Mouse (Mus musculus): ENCODE results near the gene Vrk1.

Vrk1 gene

DNA sequence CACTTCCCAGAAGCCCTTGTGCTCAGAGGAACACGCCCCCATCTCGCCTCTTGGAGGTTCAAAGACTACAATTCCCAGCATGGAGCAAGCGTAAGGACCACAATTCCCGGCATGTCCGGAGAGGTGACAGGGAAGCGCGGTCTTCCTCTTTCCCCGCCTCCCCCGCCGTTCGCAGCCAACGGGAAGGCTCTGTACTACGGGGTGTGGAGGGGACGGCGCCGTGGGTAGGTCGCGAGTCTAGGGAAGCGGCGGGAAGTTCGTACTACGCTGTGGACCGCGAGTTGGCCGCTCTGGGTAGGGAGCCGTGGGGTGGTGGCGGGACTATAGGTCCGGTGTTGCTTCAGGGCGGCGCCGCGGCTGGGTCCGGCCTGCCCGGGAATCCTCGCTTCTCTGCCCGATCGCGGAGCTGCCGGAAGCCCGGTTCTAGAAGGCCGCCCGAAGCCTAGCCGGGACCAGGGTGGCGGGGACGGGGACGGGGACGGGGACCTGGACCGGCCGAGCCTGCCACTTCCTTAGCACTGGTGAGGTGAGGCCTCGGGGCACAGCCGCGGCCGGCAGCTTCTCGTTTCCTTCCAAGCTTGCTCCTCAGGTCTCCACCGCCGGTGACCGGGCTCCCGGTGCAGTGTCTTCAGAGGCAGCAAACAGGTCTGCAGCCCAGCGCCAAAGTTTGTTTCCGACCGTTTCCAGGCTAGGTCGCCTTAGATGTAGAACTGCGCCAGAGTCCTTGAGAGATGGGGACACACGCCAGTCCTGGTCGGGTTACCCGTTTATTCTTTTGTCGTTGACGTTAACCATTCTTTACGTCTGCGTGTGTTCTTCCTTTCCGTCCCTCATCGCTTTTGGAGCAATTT, at the start of gene Vrk1:
Gene Vrk1 (plus strand): TSS at position 164 of the 851 bp plus-strand sequence.
- DNase-seq (ENCODE audit: low read depth, low spot score): peak; percentile 93

DNA sequence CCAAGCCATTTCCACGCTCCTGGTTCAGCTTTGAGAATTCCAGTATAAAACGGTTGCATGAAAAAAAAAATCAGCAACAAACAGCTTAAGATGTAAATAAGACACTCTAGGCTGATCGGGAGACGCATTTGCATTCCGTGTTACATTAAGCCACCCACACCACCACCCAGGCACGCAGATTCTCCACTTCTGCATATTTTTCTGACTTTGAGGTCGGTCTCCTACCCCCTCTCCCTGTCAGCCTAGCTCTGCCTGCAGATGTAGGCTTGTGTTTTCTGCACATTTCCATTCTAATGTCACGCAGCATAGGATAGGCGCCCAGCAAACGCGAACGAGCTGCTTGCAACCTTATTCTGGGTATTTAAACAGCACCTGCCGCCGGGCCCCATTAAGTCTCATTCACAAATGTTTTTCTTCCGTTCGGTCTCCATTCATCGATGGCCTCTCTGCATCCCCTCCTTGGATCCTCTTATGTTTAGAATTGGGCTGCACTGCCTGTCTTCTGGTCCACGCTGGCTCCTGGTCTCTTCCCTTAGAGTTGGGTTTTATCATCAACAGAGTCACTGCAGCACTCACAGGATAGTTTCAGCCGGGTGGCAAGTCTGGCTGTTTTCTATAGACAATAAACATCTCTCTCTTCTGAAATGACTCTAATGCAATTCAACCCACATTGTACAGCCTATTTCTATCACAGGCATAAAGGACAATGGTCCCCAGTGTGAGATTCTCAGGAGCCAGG, 49.3 kb upstream of the Vrk1 start:
- DNase-seq (ENCODE audit: low read depth, low spot score): no peak

DNA sequence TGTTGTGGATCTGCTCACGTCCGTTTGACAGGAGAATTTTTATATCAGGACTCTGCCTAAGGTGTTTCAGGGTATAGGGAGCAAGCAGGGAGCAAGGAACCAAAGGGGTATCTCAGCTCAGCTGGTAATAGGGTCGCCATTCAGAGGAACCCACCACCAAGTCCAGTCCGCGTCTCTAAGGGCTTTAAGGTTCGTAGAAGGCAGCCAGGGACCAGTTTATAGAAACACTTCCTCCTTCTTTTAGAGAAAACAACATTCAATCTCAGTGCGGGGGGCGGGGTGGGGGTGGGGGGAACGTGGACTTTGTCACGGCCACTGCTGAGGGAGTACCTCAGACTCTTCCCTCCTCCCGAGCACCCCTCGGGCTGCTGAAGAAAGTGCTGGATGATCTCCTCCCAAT, 48.4 kb upstream of the Vrk1 start:
- no peak for DNase-seq (ENCODE audit: low read depth, low spot score)

DNA sequence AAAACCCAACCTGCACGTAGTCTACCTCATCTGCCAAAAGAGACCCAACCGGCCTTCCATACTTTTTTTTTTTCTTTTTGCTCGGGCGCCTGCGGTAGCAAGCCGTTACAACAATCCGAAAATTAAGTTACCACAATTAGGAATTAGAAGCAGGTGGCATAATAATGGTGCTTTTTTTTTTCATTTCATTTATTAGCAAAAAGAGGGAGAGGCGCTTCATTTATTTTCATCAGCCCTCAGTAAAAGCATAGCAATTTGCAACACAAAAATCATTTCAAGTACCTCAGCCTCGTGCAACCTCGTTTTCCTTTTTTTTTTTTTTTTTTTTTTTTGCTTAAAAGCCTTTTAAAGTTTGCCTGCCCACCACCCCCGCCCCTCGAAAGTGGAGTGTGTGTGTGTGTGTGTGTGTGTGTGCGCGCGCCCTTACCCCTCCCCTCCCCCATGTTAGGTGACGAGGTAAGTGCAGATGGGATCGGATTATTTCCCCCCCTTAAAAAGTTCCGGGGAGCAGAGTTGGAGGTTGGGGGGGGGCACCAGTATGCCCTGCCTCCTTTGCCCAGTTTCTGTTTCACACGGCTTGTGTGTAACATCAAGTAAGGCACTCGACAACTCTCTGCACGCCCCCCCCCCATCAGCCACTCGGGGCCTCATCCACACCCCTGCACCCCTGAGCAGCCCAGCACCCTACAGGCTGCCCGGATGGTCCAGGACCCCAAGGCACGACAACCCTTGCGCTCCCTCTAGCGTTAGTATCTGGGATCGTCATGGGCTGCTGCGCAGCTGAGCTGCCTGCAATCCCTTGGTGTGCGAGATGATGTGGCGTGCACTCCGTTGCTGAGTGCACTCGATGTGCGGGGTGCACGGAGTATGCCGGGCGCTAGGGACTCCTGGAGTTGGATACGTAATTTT, 47.7 kb upstream of the Vrk1 start:
- DNase-seq (ENCODE audit: low read depth, low spot score): peak; percentile 81

DNA sequence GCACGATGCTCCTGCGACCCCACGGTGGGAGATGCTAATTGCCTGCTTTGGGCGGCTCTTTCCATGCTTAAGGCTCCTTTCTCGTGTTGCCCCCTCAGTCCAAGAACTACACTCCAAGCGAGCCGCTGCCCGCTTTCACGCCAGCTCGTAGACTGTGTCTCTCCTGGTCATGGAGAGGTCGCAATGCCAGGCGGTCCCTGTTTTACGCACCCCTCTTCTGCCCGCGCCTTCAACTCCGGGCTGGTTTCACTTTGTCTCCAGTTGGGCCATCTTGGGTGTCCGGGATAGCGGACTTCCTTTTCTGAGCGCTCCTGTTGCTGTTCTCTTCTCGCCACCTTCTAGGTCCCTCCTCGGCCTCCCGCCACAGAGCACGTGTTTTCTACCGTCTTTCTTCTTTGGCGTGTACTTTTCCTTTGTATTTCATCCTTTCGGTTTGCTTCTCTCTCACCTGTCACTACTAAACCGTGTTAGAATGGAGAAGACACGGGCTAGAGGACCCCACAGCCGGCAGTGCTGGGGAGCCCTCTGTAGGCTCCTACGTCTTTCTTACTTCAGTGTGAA, 46.9 kb upstream of the Vrk1 start:
- no peak for DNase-seq (ENCODE audit: low read depth, low spot score)

DNA sequence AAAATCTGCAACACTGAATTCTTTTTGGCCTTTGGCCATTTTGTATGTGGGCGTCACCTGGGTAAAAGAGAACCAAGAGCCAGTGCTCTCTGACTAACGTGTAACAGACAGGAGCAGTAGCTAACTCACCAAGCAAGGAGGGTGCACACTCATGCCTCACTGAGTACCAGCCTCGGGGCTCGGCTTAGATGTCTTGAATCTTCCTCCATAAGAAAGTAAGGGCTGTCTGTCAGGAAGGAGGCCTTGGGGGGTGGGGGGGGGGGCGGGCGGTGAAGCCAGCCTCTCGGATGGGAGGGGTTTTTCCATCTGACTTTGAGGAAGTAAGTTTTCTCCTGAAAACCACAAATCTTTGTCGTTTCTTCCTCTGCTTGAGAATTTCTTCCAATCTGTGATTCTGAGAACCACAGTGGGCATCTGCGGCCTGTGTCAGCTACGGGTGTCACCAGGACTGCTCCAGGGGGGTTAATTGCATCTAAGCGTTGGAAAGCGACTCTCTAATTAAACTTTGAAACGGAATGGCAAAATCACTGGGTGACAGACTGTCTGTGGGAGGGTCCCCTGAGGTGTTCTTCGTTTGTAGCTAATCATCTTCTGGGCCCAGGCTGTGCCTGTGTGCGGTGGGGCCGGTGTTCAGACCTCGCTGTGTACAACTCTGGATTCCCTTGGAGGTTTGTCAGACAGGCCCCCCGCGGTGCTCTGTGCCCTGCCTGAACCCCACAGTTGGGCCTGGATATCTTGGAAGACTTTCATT, 43.0 kb upstream of the Vrk1 start:
- no peak for DNase-seq (ENCODE audit: low read depth, low spot score)

DNA sequence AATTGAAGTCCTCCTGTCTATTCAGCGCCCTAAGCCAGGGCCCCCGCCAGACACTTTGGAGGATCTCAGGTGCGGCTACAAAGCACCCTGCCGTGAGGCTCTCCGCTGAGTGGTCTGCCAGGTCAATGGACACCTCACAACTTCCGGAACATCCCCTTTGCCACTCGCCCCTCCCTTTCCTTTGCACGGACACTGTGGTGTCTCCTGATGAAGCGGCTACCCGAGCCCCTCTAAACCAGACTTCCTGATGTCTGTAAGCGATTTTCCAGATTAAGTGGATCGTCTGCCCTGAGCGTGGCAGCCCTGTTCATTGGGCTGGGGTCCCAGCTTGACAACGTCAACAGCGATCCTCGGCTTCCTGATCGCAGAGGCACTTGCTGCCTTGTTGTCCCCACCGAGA, 42.2 kb upstream of the Vrk1 start:
- DNase-seq (ENCODE audit: low read depth, low spot score): no peak

DNA sequence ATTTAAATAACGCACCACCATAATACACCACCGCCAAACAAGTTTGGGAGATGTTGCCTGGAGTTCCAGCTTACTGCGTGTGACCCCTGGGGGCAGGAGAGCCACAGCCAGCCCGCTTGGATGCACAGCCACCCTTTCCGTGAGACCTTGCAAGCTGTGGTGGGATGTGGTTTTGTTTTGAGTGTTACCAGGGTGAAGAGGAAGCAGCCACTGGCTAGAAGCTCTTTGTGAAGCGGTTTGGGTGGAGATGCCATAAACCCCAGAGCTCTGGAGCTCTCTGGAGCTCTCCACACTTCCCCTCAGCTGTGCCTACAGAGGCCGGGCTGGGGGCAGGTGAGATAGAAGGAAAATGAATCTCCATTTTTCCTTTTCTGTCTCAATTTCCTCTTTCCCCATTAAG, 38.8 kb upstream of the Vrk1 start:
- no peak for DNase-seq (ENCODE audit: low read depth, low spot score)

DNA sequence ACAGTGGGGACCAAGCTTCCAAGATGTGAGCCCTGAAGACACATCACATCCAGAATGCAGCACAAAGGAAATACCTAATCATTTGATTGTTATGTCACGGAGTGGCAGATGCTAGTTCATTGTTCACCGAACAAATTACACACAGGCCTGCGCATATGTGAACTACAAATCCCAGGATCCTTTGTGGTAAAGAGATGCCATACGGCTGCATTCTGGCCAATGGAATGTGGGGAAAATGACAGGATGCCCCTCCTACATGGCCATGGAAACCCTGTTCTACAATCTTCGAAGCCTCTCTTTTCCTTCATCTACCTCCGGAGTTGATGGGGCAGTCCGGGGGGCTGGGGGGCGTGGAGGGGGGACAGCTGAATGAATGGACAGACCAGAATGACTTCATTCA, 37.4 kb upstream of the Vrk1 start:
- DNase-seq (ENCODE audit: low read depth, low spot score): no peak

DNA sequence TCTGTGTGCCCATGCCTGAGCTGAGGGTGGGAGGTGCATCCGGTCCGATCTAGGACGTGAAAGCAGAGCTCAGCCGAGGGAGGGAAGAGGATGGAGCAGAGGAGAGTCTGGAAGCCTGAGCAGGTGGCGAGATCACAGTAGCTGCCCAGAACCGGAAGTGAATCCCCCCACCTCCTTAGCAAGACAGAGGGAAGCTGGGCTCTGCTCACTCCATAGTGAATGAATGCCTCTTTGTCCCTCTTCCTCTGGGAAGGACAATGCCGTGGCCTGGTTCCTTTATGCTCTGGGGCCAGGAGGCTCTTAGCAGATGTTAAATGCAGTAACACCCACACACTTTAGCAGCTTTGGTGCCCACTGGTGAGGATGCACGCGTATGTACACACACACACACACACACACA, 36.3 kb upstream of the Vrk1 start:
- no peak for DNase-seq (ENCODE audit: low read depth, low spot score)

DNA sequence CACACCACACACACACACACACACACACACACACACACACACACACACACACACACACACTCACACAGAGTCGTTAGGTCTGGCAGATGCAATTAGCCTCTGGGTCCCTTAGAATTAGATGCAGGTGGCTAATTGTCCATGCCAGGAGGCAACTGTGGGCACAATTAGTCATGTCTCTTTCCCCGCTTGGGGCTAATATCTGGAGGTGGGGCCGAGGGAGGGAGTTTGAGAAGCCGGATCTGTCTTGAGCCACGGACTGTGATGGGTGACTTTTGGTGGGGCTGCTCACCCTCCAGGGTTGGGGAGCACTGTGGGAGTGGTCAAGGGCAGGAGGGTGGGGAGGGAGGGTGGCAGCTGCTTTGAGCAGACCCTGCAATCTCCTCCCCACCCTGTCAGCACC, 35.9 kb upstream of the Vrk1 start:
- DNase-seq (ENCODE audit: low read depth, low spot score): no peak

DNA sequence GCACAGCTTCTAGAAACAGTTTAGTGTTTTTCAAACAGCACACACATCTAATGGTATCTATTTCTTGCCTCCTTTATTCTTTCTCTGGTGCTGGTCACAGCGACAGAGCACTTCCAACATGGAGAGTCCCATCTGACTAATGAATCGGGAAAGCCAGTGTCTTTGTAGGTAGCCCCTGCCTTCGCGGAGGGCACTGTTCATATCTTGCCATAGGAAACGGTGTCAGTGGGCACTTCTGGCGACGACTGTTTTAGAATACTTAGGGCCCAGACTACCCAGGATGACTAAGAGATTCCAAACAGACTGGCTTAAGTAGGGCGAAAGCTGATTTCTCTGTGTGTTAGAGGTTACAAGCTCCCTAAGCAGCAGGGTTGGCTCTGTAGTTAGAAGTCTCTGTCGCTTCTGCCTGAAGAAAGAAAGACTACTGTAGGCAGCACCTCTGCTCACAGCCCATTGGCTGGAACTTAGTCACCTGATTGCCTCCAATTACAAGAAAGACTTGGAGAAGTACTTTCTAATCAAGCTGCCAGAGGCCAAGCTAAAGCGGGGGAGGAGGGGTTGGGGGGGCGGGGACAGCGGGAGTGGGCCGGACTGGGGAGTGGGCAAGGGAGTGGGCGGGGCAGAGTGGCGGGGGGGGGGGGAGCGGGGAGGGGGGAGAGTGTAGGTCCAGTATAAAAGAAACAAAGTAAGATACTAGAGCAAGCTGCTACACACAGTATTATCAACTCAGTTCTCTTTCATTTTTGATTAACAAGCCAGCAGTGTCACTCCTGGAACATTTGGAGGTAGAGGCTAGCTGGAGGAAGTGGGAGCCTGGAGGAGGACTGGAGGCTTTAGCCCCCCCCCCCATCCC, 28.7 kb upstream of the Vrk1 start:
- DNase-seq (ENCODE audit: low read depth, low spot score): no peak

DNA sequence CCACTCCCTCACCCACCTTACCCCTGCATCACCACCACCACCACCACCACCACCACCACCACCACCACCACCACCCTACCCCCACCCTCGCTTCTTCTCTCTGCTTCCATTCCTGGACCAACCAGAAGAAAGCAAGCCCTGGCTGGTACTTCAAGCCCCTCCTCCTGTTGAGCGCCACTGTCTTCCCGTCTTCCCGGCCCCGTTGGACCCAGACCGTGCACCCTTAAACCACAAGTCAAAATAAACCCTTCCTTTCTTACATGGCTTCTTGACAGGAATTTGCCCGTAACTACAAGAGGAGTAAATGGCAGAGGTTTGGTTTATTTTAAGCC, 28.1 kb upstream of the Vrk1 start:
- DNase-seq (ENCODE audit: low read depth, low spot score): no peak

DNA sequence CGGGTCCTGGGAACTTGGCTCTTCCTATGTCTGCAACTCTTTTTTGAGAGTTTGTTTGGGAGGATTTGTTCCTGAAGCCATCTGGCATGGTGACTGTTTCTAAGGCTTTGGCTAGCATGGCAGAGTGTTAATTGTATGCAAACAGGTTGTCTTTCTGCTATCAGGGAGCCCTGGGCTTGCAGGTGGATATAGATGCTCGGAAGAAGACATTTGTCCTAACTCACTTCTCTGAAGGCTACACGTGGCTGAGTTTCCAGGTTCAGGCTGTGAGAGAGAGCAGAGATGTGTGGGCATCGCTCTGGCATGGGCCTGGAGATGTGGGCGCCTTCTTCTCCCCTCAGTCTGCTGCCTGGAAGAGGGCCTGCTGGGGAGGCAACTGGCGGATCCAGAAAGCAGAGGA, 27.4 kb upstream of the Vrk1 start:
- no peak for DNase-seq (ENCODE audit: low read depth, low spot score)

DNA sequence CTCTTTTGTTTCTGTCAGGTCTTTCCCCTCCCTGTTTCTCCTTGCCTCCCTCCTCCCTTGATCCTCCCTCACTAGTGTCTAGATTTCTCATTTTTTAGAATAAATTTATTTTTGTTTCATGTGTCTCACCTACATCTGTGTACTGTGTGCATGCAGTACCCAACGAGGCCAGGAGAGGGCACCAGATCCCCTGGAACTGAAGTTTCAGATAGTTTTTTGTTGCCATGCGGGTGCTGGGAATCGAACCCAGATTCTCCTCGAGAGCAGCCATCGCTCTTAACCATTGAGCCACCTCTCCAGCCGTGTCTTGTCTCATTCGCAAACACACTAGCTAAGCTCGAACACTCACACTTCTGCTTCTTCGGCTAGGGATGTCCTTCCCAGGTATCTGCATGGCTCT, 26.5 kb upstream of the Vrk1 start:
- no peak for DNase-seq (ENCODE audit: low read depth, low spot score)

DNA sequence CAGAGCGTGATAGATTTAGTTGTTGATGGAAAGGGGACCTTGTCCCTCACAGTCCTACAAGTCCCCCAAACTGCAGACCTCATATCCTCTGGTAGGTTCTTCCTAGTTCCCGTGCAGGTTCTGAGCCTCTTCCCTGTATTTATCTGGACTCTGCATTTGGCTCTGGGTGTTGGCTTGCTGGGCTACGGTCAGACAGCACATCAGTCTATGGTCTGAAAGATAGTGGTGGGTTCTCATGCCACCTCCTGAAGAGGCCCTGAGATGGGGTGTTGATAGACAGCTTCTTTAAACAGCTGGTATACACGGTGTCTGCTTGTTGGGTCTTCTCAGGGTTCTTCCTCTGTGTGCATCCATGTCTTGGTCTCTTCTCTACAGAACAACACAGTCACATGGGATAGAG, 21.6 kb upstream of the Vrk1 start:
- DNase-seq (ENCODE audit: low read depth, low spot score): no peak

DNA sequence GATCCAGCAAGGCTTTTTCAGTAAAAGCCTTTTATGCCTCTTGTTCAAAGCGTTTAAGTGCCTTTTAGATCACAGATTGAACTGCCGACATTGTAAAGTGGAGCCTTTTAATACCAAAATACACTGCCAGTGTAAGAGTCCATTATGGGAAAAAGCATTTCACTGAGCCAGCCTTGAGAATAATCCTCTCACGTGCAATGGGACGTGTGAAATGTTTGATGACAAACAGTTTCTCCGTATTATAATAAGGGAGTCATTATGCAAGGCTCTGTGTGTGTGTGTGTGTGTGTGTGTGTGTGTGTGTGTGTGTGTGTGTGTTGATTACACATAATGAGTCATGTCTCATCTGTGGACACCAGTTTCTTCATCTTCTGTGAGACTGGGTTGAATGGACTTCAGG, 17.3 kb upstream of the Vrk1 start:
- DNase-seq (ENCODE audit: low read depth, low spot score): no peak

DNA sequence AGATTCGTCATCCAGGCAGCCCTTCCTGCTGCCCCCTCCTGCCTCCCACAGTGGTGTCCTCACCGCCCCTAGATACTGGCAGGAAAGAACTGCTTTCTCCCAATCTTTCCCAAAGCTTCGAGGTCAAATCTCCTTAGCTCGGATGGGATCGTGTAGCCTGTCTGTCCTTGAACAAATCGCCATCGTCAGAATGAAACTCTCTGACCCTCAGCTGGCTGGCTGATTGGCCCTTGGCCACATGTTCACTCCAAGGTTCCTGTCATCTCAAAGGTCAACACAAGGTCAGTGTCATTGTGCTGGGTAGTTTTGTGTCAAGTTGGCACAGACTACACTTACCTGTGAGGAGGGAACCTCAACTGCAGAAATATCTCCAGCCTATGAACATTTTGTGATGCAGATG, 16.7 kb upstream of the Vrk1 start:
- DNase-seq (ENCODE audit: low read depth, low spot score): no peak

DNA sequence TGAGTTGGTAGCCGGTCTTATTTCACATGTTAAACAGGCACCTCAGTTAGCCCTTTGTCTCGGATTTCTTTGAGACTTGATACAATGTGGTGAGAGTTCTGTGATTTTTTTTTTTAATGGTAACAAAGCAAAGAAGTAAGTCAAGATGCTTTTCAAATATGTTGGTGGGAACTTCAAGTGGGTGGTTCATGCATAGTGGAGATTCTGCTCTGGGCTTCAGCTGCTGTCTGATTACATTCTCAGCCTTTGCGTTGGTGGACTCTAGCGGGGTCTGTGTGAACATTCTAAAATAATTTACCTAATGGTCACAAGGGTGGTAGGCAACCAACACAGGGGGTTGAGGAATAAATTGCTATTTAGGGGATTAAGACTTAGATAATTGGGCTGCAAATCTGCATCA, 14.1 kb upstream of the Vrk1 start:
- no peak for DNase-seq (ENCODE audit: low read depth, low spot score)

DNA sequence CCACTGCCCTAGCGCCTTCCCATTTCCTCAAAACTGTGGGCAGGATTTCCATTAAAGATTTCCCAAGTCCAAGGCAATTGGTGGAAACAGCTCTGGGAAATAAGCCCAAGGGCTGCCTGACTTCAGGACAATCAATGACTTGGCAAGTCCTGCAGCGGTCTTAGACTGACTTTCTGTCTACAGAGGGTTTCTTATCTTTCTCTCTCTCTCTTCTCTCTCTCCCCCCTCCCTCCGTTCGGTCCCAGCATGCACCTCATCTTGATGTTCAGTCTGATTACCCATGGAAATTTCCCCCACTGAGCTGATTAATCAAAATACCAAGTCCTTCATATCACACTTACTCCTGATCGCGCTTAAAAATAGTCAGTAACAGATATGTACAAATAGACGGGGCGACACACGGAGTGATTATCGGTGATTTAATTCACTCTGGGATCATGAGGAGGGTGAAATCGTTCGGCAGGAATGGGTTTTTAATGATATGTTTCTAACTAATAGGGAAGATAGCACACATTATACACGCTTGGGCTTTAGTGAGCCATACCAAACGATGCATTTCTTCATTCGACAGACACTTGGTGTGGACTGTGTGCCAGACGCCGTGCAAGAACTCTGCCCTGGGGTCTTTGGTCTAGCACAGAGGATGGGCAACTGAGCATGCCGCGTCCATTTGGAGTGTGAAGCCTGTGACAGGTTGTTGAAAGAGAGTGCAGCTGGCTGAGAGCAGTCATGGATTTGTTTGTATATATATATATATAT, 12.8 kb upstream of the Vrk1 start:
- DNase-seq (ENCODE audit: low read depth, low spot score): no peak

Measured in retina, postnatal 7 days (tissue).